Mouse (Mus musculus) small intestine, adult 2 months (tissue): Measurements from ENCODE around the gene Kcnj2.

Source experiments
- CTCF ChIP-seq: fragments of 200-500 bp; IDR thresholded peaks from 2 replicates; pipeline ENCODE4 v1.5.1; 2012; ENCODE audit warnings: low read depth, mild to moderate bottlenecking, control low read depth, inconsistent platforms, low read length, moderate library complexity, mixed read lengths; ENCODE audit not compliant: insufficient replicate concordance, insufficient read length; ENCODE audit errors: extremely low read depth
- POLR2A ChIP-seq: fragments of 200-500 bp; IDR thresholded peaks from 2 replicates; pipeline ENCODE4 v1.6.1; 2012; ENCODE audit warnings: low read depth, mild to moderate bottlenecking, control low read depth, inconsistent platforms, low read length, moderate library complexity

DNA sequence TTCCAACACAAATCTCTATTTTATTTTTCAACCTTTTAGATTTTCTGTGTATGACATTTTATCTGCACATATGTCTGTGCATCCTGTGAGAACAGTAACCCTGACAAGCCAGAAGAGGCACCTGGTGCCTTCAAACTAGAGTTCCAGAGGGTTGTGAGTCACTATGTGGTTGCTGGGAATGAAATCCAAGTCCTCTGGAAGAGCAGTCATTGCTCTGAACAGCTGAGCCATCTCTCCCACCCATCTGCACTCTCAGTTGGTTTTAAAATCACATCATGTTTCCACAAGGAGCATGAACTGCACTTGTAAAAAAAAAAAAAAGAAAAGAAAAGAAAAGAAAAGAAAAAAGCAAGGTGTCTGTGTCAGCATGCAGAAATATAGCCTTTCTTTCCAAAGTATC lies 6.5 kb upstream of the Kcnj2 start:
- TF ChIP-seq CTCF (no peak), POLR2A (no peak)
